Mouse (Mus musculus) embryonic facial prominence, embryonic 11.5 days (tissue): ENCODE measurements around the gene Ms4a4b. TPM values are rescaled to one million over a fixed set of nuclear protein-coding genes. Genes with fewer than 3 reads are reported as not detected.
"Not testable (repeated sequence)": the region's sequence is repeated elsewhere in the genome, so short reads cannot be mapped to it uniquely, and the experiment has no call there.

Experiments
- ATAC-seq: fragments of 200-750 bp; cut with Nextera tagmentation; replicated peaks from 2 replicates; pipeline ENCODE4 v1.8.0; 2017; ENCODE audit warnings: low read depth; ENCODE audit not compliant: insufficient number of reproducible peaks, low FRiP score, low TSS enrichment
- DNase-seq: peaks from one replicate; pipeline ENCODE4 v3.0.0-alpha.2; 2015; ENCODE audit warnings: low spot score
- H3K27ac ChIP-seq: fragments of 300-500 bp; sonication (generic); replicated peaks from 2 replicates; pipeline ENCODE4 v1.5.1; 2014; ENCODE audit warnings: mild to moderate bottlenecking, low read depth, low read length, control low read depth
- H3K27me3 ChIP-seq: fragments of 300-500 bp; sonication (generic); 2 replicates; pipeline ENCODE4 v1.6.1; 2014; ENCODE audit warnings: mild to moderate bottlenecking, low read length, moderate library complexity, mixed read lengths; ENCODE audit not compliant: control insufficient read depth, insufficient read depth
- H3K36me3 ChIP-seq: fragments of 300-500 bp; sonication (generic); replicated peaks from 2 replicates; pipeline ENCODE4 v1.6.1; 2014; ENCODE audit warnings: low read depth, mild to moderate bottlenecking, low read length, moderate library complexity, mixed read lengths; ENCODE audit not compliant: control insufficient read depth, insufficient read depth
- H3K4me1 ChIP-seq: fragments of 300-500 bp; sonication (generic); 2 replicates; pipeline ENCODE4 v1.6.1; 2014; ENCODE audit warnings: low read length, mixed read lengths; ENCODE audit not compliant: control insufficient read depth, insufficient read depth
- H3K4me2 ChIP-seq: fragments of 300-500 bp; sonication (generic); 2 replicates; pipeline ENCODE4 v1.6.1; 2014; ENCODE audit warnings: low read depth, mild to moderate bottlenecking, control low read depth, low read length, moderate library complexity
- H3K4me3 ChIP-seq: fragments of 300-500 bp; sonication (generic); 2 replicates; pipeline ENCODE4 v1.5.1; 2014; ENCODE audit warnings: low read depth, low read length, control low read depth
- H3K9ac ChIP-seq: fragments of 300-500 bp; sonication (generic); replicated peaks from 2 replicates; pipeline ENCODE4 v1.6.1; 2014; ENCODE audit warnings: mild to moderate bottlenecking, control low read depth, low read length
- H3K9me3 ChIP-seq: fragments of 300-500 bp; sonication (generic); replicated peaks from 2 replicates; pipeline ENCODE4 v1.6.1; 2016; ENCODE audit warnings: mild to moderate bottlenecking, low read length, inconsistent platforms, mixed read lengths; ENCODE audit not compliant: control insufficient read depth
- WGBS: fragments of 180-500 bp; shearing (Covaris S2); extraction: QIAGEN DNeasy Blood & Tissue Kit; methylation state at CpG from one replicate; pipeline ENCODE4 v1.1.7; 2014; 5-methylcytosine and 5-hydroxymethylcytosine counted together
- polyA plus RNA-seq: library from polyadenylated mRNA; unstranded; fragments of >200 nt; fragmentation: Nextera tagmentation; extraction: Ambion mirVana; gene quantifications from 2 replicates; pipeline ENCODE4 v1.2.1, GENCODE M21; 2014

The Ms4a4b gene
- polyA plus RNA-seq, 1 experiment from 2014 or later = not detected

GRCm38 (mm10) chr19:11486599-11486998 lies 43.2 kb downstream of the Ms4a4b start:
- Histone ChIP-seq H3K4me3 (no peak overlapping the region), H3K9me3 (no peaks in the 10 kb centered on the region), H3K4me1 (no peaks in the 10 kb centered on the region), H3K27ac (no peak overlapping the region), H3K36me3 (no peaks in the 10 kb centered on the region), H3K27me3 (no peaks in the 10 kb centered on the region), H3K9ac (no peak overlapping the region), H3K4me2 (no peak overlapping the region)
- no peak for DNase-seq
- no peak for ATAC-seq
- 84% methylated on average over 1 of the region's 1 CpGs for WGBS

- no peaks in the 10 kb centered on the region for H3K36me3 ChIP-seq
- no peak for ATAC-seq
- WGBS = 72% methylated on average over 4 of the region's 4 CpGs
Observed at GRCm38 (mm10) chr19:11491406-11492189, 48.2 kb downstream of the Ms4a4b start.

GRCm38 (mm10) chr19:11492671-11493070 lies 49.3 kb downstream of the Ms4a4b start:
- WGBS = 83% methylated on average over 1 of the region's 1 CpGs
- DNase-seq = no peak
- no peaks in the 10 kb centered on the region for H3K36me3 ChIP-seq
- no peak overlapping the region for H3K4me3 ChIP-seq
- no peak overlapping the region for H3K4me2 ChIP-seq
- no peaks in the 10 kb centered on the region for H3K4me1 ChIP-seq
- no peak overlapping the region for H3K9ac ChIP-seq
- ATAC-seq = no peak
- no peaks in the 10 kb centered on the region for H3K27me3 ChIP-seq
- H3K9me3 ChIP-seq = no peaks in the 10 kb centered on the region
- no peak overlapping the region for H3K27ac ChIP-seq

More at GRCm38 (mm10) chr19:11491406-11492189, 48.2 kb downstream of the Ms4a4b start:
- Histone ChIP-seq H3K4me2 (no peak overlapping the region), H3K27me3 (no peaks in the 10 kb centered on the region), H3K4me1 (no peaks in the 10 kb centered on the region), H3K9ac (no peak overlapping the region), H3K4me3 (no peak overlapping the region), H3K9me3 (no peaks in the 10 kb centered on the region), H3K27ac (no peak overlapping the region)
- no peak for DNase-seq

- no peaks in the 10 kb centered on the region for H3K9me3 ChIP-seq
- H3K27me3 ChIP-seq = no peaks in the 10 kb centered on the region
- no peak overlapping the region for H3K27ac ChIP-seq
- no peak overlapping the region for H3K9ac ChIP-seq
- no peak overlapping the region for H3K4me3 ChIP-seq
- DNase-seq = no peak
- H3K4me1 ChIP-seq = no peaks in the 10 kb centered on the region
- ATAC-seq = no peak
- 88% methylated on average over 3 of the region's 3 CpGs for WGBS
- no peak overlapping the region for H3K4me2 ChIP-seq
- no peaks in the 10 kb centered on the region for H3K36me3 ChIP-seq
Observed at GRCm38 (mm10) chr19:11494519-11494918, 51.2 kb downstream of the Ms4a4b start.

- no peaks in the 10 kb centered on the region for H3K27me3 ChIP-seq
- H3K9ac ChIP-seq = no peak overlapping the region
- DNase-seq (no peak), ATAC-seq (no peak)
- no peaks in the 10 kb centered on the region for H3K9me3 ChIP-seq
- no peaks in the 10 kb centered on the region for H3K4me1 ChIP-seq
- no peak overlapping the region for H3K27ac ChIP-seq
- 77% methylated on average over 6 of the region's 6 CpGs for WGBS
- no peak overlapping the region for H3K4me2 ChIP-seq
- H3K36me3 ChIP-seq = no peaks in the 10 kb centered on the region
- no peak overlapping the region for H3K4me3 ChIP-seq
Observed at GRCm38 (mm10) chr19:11496361-11496760, 53.0 kb downstream of the Ms4a4b start.

GRCm38 (mm10) chr19:11497300-11497699 lies 53.9 kb downstream of the Ms4a4b start:
- H3K27ac ChIP-seq, H3K9ac ChIP-seq, DNase-seq, H3K9me3 ChIP-seq, H3K4me3 ChIP-seq, H3K27me3 ChIP-seq, H3K4me2 ChIP-seq, H3K36me3 ChIP-seq, H3K4me1 ChIP-seq, ATAC-seq: not testable (repeated sequence)
- 74% methylated on average over 1 of the region's 1 CpGs for WGBS

GRCm38 (mm10) chr19:11500796-11501195 lies 57.4 kb downstream of the Ms4a4b start:
- no peak for ATAC-seq
- no peak for DNase-seq
- Histone ChIP-seq H3K4me1 (no peaks in the 10 kb centered on the region), H3K9me3 (no peaks in the 10 kb centered on the region), H3K27me3 (no peaks in the 10 kb centered on the region), H3K27ac (no peak overlapping the region), H3K36me3 (no peaks in the 10 kb centered on the region), H3K9ac (no peak overlapping the region), H3K4me3 (no peak overlapping the region), H3K4me2 (no peak overlapping the region)
- WGBS = 88% methylated on average over 1 of the region's 1 CpGs

GRCm38 (mm10) chr19:11501326-11501725 lies 58.0 kb downstream of the Ms4a4b start:
- Histone ChIP-seq H3K36me3 (no peaks in the 10 kb centered on the region), H3K9ac (no peak overlapping the region), H3K4me1 (no peaks in the 10 kb centered on the region), H3K4me2 (no peak overlapping the region), H3K4me3 (no peak overlapping the region), H3K27me3 (no peaks in the 10 kb centered on the region), H3K9me3 (no peaks in the 10 kb centered on the region), H3K27ac (no peak overlapping the region)
- ATAC-seq = no peak
- WGBS = 87% methylated on average over 4 of the region's 4 CpGs
- DNase-seq = no peak
